Mouse (Mus musculus) ES-E14 (cell line): Measurements from ENCODE around the gene Ptchd3. TPM values are rescaled to one million over a fixed set of nuclear protein-coding genes. Genes with fewer than 3 reads are reported as not detected.

Source experiments
- DNase-seq: peaks from one replicate; pipeline ENCODE4 v3.0.0-alpha.2; 2013; ENCODE audit warnings: low read depth, low spot score
- H3K27ac ChIP-seq: 2 replicates; pipeline ENCODE4 v1.5.1; 2012; ENCODE audit warnings: low read depth, mild to moderate bottlenecking, low read length, moderate library complexity, mixed read lengths; ENCODE audit not compliant: poor library complexity, insufficient read depth, severe bottlenecking
- H3K36me3 ChIP-seq: 2 replicates; pipeline ENCODE4 v1.6.1; 2012; ENCODE audit warnings: mild to moderate bottlenecking, low read length, moderate library complexity, mixed read lengths; ENCODE audit not compliant: control insufficient read depth, poor library complexity, insufficient read depth, severe bottlenecking
- H3K4me1 ChIP-seq, 2 experiments: fragments of 150-350 bp in 1 of 2; sonication (generic) in 1 of 2; 2 replicates each; pipeline ENCODE4 v1.6.1; 2012; ENCODE audit warnings: low read length in 2 of 2, mild to moderate bottlenecking in 1 of 2, mixed read lengths in 1 of 2; ENCODE audit not compliant: control insufficient read depth in 2 of 2, insufficient read depth in 2 of 2, poor library complexity in 1 of 2
- H3K4me3 ChIP-seq, 2 experiments: fragments of 150-350 bp in 1 of 2; sonication (generic) in 1 of 2; 2 replicates each; pipeline ENCODE4 v1.5.1; 2012; ENCODE audit warnings: low read length in 2 of 2, low read depth in 1 of 2, mild to moderate bottlenecking in 1 of 2, mixed read lengths in 1 of 2; ENCODE audit not compliant: insufficient read depth in 1 of 2, poor library complexity in 1 of 2, severe bottlenecking in 1 of 2
- H3K9ac ChIP-seq: 2 replicates; pipeline ENCODE4 v1.6.1; 2012; ENCODE audit warnings: low read depth, mild to moderate bottlenecking, low read length, mixed read lengths; ENCODE audit not compliant: poor library complexity, insufficient read depth, severe bottlenecking
- H3K9me3 ChIP-seq: fragments of 150-350 bp; sonication (generic); 2 replicates; pipeline ENCODE4 v1.6.1; 2012; ENCODE audit warnings: low read depth, mild to moderate bottlenecking, low read length; ENCODE audit not compliant: control insufficient read depth, insufficient read depth
- CHD2 ChIP-seq: IDR thresholded peaks from 2 replicates; pipeline ENCODE4 v1.6.1; 2014; ENCODE audit warnings: mild to moderate bottlenecking, low read depth, low read length, inconsistent platforms
- HCFC1 ChIP-seq: IDR thresholded peaks from 2 replicates; pipeline ENCODE4 v1.6.1; 2012; ENCODE audit warnings: low read length, inconsistent platforms, borderline replicate concordance; ENCODE audit not compliant: insufficient read depth
- MAFK ChIP-seq: IDR thresholded peaks from 2 replicates; pipeline ENCODE4 v1.6.1; 2014; ENCODE audit warnings: mild to moderate bottlenecking, low read depth, low read length, inconsistent platforms; ENCODE audit not compliant: insufficient read depth
- ZC3H11A ChIP-seq: IDR thresholded peaks from 2 replicates; pipeline ENCODE4 v1.6.1; 2012; ENCODE audit warnings: low read depth, mild to moderate bottlenecking, inconsistent platforms, low read length, borderline replicate concordance
- ZNF384 ChIP-seq: IDR thresholded peaks from 2 replicates; pipeline ENCODE4 v1.6.1; 2012; ENCODE audit warnings: low read depth, low read length, inconsistent platforms
- in situ Hi-C, 2 experiments: fragments of 600-800 bp; cut with MboI; formaldehyde crosslinking; loops; one replicate each; pipeline ENCODE4 v1.15.1; 2025; ENCODE audit warnings: low sequenced_read_pairs in 2 of 2, inconsistent platforms in 1 of 2; ENCODE audit not compliant: unreplicated experiment in 2 of 2
- total RNA-seq: library from RNA; depleted of rRNA; stranded (reverse); fragments of 300-350 nt; gene quantifications from 2 replicates; pipeline ENCODE4 v1.2.3, GENCODE M21; 2012

Ptchd3 gene
- total RNA-seq, 1 experiment = 0.58 TPM

DNA sequence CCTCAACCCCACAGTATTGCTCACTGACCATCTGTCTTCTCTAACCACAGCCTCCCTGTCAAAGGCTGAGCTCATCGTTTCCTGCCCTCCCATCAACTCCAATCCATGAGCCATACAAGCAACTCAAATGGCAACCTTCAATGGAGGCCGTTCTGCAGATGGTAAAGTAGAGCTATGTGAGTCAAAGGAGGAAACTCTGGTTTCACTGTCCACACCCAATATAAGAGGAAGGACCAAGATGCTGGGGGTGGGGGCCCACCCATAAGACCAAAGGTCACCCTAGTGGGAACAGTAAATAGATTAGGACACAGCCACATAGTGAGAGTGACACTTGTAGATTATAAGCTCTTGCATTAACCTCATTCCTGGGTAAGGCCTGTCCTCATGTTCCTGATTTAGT is 34.1 kb upstream of the Ptchd3 start:
- Histone ChIP-seq H3K27ac (no peak overlapping the region), H3K36me3 (no peaks in the 10 kb centered on the region), H3K9ac (no peak overlapping the region), H3K9me3 (no peaks in the 10 kb centered on the region), H3K4me3 (no peak overlapping the region), H3K4me1 (no peaks in the 10 kb centered on the region)
- in situ Hi-C loops = no loop called here
- no peak for TF ChIP-seq ZC3H11A
- TF ChIP-seq ZNF384 = no peak
- TF ChIP-seq MAFK = no peak
- no peak for TF ChIP-seq HCFC1
- no peak for TF ChIP-seq CHD2
- no peak for DNase-seq

DNA sequence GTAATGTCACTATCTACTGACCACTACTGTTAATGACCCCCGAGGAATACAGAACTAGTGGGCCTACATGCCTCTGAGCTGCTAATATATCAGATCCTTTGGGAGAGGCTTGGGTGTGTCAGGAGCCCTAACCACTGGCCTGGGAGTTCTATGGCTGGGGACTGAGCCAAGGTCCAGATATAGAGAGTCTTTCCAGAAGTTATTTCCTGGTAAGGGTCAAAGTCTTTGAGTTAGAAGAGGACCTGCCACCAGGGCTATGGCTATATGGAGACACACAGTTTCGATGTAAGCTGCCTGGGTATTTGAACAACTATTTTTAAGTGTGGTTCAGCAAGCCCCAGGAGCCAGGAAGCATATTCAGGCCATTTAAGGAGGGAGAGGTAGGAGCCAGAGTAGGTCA is 31.5 kb upstream of the Ptchd3 start:
- no peak for TF ChIP-seq CHD2
- no peak for TF ChIP-seq HCFC1
- TF ChIP-seq ZC3H11A = no peak
- Histone ChIP-seq H3K36me3 (no peaks in the 10 kb centered on the region), H3K4me3 (no peak overlapping the region), H3K9me3 (no peaks in the 10 kb centered on the region), H3K9ac (no peak overlapping the region), H3K27ac (no peak overlapping the region), H3K4me1 (no peaks in the 10 kb centered on the region)
- in situ Hi-C loops = no loop called here
- DNase-seq = no peak

DNA sequence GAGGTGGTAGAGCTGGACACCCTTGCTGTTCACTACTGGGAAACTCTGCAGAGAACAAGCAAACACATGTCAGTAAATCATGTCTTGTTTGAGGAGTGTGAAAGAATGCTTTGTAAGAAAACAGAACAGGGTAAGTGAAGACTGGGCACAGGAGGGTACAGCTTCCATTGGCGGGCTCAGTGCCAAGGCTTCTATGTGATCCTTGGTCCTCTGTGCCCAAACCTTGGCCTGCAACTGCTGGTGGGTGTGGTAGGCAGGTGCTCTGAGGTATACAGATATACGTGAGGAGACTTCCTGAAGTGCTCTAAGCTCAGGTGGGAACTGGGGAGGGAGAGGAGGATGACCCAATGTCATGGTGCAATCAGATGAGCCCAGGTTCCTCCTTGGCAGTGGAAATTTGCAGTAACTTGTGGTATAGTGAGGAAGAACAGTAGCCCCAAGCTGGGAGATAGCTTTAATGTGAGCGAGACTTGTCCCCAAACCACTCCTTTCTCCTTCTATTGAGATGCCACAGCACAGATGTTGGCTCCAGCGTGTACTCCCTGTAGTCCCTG is 30.2 kb upstream of the Ptchd3 start:
- TF ChIP-seq HCFC1 (no peak), MAFK (no peak), CHD2 (no peak), ZNF384 (no peak), ZC3H11A (no peak)
- H3K9me3 ChIP-seq = no peaks in the 10 kb centered on the region
- H3K4me3 ChIP-seq = no peak overlapping the region
- H3K27ac ChIP-seq = no peak overlapping the region
- in situ Hi-C loops = no loop called here
- no peak overlapping the region for H3K9ac ChIP-seq
- no peaks in the 10 kb centered on the region for H3K4me1 ChIP-seq
- no peaks in the 10 kb centered on the region for H3K36me3 ChIP-seq
- DNase-seq = no peak

DNA sequence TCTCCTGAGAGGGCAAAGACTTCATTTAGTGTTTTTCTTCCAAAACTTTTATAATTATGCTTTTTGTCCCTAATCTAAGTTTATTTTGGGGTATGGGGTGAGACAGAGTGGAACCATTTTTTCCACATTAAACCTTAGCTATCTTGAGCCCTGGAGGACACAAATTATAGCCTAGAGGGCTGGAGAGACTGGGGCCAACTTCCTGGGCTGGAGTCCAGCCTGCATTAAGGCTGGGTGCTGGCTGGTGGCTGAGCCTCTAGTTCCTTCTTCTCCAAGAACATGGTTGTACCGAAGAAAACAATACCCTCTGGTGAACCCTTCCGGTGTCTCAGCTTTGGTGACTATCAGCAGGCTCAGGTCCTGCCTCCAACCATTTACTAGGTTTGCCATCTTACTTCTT is 27.3 kb upstream of the Ptchd3 start:
- Histone ChIP-seq H3K36me3 (no peaks in the 10 kb centered on the region), H3K9me3 (no peaks in the 10 kb centered on the region), H3K4me3 (no peak overlapping the region), H3K9ac (no peak overlapping the region), H3K4me1 (no peaks in the 10 kb centered on the region), H3K27ac (no peak overlapping the region)
- in situ Hi-C loops = no loop called here
- TF ChIP-seq ZC3H11A = no peak
- no peak for TF ChIP-seq ZNF384
- no peak for TF ChIP-seq CHD2
- TF ChIP-seq HCFC1 = no peak
- TF ChIP-seq MAFK = no peak
- DNase-seq = no peak
